Mouse (Mus musculus): ENCODE data around the gene Cox15.
A peak's percentile ranks its signal among the peaks of the same experiment; 100 is the strongest.

Cox15 gene

DNA sequence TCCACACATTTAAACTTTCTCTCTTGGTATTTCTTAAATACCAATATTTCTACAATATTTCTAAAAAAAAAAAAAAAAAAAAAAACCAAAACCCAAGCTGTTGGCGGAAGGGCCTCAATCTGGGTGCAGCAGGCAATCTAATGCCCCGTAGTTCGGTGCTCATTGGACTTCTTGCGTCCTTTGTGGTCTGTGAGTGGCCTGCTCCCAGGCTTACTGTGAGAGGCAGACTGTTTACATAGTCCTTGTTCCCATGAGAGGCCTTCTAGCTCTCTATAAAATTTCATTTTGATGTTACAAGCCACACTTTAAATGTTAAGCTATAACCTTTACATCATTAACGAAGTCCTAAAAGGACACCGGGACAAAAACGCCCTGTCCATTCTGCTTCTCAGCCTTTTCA is 44.6 kb downstream of the Cox15 start:
- DNase-seq (ENCODE audit: low read depth, low spot score) = no peak

DNA sequence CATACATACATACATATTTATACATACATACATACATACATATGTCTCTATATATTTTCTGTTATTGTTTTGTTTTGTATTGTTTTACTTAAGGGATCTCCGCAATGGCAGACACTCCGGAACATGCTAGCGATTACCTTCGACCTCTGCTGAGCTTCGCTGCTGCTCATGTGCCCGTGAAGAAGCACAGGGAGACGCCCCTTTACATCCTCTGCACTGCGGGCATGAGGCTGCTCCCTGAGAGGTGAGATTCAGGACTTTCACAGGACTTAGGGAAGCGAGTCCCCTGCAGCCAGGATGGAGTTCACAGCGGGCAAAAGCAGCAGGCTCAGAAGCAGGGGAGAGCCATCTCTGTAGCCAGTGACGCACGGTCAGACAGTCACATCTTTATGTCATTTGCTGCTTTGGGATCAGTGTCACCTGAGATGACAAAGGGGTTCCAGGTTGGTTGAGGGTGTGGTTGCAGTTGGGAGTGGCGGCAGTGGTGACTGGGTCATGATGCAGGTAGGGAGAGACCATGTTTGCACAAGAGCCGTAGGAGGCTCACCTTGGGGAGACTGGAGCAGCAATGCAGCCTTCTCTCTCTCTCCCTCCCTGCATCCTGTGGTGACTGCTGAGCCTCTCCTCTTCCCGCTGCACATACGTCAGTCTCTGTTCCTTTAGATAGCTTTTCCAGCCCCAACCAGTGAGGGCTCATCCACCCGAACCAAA is 47.9 kb downstream of the Cox15 start:
- no peak for DNase-seq (ENCODE audit: low read depth, low spot score)

DNA sequence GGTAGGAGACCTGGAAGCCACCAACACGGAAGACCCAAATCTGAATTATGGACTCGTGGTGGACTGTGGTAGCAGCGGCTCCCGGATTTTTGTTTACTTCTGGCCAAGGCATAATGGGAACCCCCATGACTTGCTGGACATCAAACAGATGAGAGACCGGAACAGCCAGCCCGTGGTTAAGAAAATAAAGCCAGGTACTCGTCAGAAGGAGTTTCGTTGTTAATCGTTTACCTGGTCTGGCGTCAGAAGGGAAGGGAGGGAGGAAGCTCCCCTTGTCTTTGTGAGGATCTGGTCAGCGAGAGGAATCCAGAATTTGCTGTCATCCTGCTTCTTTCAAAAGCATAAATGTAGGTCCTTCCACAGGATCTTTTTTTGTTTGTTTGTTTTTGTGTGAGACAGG is 48.6 kb downstream of the Cox15 start:
- DNase-seq (ENCODE audit: low read depth, low spot score) = no peak

DNA sequence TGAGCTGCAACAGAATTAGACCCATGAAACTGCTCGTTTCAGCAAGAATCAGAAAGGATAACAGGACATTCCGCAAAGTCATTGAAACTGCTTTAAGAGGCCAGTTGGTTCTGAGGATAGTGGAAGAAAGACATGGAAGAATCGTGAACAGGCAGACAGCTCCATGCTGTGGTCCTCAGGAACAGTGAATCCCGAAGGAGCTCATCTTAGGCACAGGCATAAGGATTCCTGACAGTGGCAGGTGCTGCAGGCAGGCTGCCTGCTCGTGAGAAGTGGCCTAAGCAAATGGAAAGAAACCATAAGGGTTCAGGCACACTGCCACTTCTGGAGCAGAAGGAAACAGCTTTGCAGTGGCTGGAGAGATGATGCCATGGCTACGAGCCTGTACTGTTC is 53.0 kb downstream of the Cox15 start:
- no peak for DNase-seq (ENCODE audit: low read depth, low spot score)

DNA sequence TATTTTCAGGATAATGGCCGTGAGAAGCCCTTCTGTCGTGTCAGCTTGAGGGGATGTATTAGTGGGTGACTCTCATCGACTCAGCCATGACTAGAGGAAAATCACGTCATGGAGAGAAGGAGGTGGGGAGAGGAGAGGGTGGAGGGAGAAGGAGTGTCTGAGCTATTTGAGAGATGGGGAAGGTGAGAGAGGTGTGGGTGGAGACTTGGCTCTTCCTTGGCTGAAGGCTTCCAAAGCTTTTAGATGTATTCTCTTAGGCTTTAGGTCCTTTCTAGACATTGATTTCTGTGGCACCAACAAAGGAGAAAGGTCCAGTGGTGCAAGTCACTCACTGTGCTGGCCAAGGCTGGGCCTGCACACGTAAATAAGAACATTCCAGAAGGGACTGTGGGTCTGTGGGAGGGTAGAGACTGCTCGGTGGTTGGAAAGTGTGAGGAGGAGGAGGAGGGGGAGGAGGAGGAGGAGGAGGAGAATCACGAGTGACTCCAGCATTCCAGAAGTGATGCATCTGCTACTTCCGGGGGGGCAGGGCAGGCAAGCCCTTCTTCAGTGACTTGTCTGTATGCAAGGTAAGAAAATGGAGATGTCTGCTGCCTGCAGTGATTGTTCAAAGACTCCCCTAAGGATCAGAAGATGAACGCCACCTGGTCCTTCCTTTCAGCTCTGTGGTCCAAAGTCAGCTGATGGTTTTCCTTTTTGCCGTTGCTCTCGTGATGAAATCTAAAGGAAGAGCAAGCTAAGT is 53.6 kb downstream of the Cox15 start:
- DNase-seq (ENCODE audit: low read depth, low spot score) = no peak

DNA sequence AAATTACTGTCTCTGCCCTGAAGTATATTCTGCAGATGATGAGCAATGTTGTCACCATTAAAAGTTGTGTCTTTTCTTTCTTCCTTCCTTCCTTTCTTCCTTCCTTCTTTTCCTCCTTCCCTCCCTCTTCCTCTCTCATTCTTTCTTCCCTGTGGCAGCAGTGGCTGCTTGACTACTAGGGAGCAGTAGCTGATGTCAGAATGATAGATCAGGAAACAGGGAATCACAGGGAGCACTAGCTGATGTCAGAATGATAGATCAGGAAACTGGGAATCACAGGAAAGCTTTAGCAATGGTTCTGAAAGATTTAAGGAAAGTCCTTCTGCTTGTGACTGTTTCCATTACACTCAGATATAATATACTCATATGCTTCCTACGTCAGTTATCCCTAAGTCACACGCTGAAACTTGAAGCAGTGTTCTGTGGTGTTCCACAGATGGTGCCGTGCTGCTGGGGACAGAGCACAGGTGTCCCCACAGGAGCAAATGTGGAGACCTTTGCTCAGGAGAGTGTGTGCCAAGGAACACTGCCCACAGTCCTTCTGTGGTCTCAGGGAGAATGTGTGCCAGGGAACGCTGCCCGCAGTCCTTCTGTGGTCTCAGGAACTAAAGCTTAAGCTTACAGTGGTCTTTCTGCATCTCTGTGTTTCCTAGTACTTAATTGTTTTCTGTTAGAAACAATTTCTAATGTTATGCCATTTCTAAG is 55.0 kb downstream of the Cox15 start:
- no peak for DNase-seq (ENCODE audit: low read depth, low spot score)

DNA sequence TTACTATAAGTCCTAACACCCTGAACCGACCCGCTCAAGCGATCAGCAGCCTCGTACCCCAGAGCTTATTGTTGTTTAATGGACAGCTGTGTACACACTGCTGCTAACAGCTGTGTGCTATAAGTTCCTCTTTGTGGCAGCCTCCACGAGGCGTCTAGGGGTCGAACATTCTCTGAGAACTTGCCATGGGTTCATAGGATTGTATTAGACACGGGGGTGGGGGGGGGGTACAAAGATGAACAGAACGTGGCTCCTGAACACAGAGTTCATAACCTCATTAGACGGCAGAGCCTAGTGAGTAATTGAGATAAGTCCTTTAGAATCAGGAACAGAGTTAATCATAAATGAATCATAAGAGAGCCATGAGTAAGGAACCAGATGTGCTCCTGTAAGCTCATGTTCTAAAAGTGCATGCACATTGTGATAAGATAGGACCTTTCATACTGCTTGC is 57.3 kb downstream of the Cox15 start:
- DNase-seq (ENCODE audit: low read depth, low spot score) = no peak

DNA sequence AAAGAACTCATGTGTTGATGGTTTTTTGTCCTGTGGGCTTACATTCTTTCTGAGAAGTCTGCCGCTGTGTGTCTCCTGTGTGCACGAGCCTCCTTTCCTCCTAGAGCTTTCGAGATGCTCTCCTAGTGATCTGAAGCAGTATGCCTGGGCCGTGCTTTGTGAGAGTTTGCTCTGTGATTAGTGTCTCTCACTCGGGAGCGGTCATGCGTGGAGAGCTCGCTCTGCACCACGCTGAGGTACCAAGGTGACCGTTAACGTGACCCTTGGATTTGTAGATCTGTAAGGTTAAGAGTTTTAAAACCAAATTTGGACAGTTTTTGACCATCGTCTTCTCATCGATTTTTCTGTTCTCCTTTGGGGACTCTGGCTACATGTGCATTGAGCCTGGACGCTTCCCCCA is 60.0 kb downstream of the Cox15 start:
- no peak for DNase-seq (ENCODE audit: low read depth, low spot score)

DNA sequence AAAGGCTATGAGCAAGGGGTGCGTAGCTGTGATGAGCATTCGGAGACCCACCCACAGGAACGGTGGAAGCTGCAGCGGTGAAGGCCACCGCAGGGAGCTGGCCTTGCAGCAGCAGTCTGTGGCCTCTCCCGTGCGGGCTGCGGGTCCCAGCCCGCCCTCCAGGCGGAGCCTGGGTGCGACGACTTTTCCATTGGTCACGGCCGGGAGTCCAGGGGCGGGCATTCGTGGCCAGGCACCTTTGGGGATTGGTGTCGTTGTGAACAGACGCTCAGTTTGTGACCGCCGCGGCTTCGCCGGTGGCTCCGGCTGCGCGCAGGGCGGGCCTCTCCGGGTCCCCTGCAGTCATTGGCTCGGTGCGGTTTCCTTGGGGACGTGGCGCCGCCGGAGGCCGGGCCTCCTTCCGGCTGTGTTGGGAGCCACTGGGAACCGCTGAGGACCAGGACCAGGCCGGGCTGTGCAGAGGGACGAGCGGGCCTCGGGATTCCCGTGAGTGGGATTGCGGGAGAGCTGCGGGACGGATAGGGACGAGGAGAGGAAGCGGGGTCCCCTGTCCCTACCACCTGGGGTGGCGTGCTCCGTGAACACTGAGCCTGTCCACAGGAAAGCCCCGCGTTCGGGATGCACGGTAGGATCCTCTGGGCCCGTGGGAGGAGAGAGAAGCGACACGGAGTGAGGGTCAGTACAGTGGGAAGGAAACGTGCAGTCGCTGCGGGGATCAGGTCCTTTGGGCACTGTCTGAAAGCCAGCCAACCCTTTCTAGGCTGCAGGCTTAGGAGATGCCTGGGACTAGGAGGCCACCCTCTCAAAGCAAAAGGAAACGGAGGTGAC is 63.2 kb downstream of the Cox15 start, which contains the start of gene Entpd7:
Gene Entpd7, plus strand, starts transcription at position 254 of the 828 bp plus-strand sequence.
- peak; percentile 85 for DNase-seq (ENCODE audit: low read depth, low spot score)

Data from c-Kit-negative CD71-positive TER-119-positive erythroid progenitor cells, embryonic 14.5 days (primary cell).